Mouse (Mus musculus): ENCODE results near the gene Rab3il1. TPM values are rescaled to one million over a fixed set of nuclear protein-coding genes. Genes with fewer than 3 reads are reported as not detected.
A peak's percentile ranks its signal among the peaks of the same experiment; 100 is the strongest.

Rab3il1 gene
- polyA plus RNA-seq, 1 experiment from 2014 or later = 23.8 TPM

GRCm38 (mm10) chr19:10061624-10062023 is 60.2 kb downstream of the Rab3il1 start:
- Histone ChIP-seq H3K9me3 (ENCODE audit: control insufficient read depth, low read length) (no peaks in the 10 kb centered on the region), H3K4me2 (replicated peaks) (no peak overlapping the region), H3K4me3 (replicated peaks; ENCODE audit: low read length) (no peak overlapping the region), H3K4me1 (replicated peaks; ENCODE audit: control insufficient read depth, insufficient read depth, low read length) (no peaks in the 10 kb centered on the region; the same call in 1 of the 2 replicates), H3K9ac (no peak overlapping the region), H3K27ac (no peak overlapping the region), H3K36me3 (replicated peaks; ENCODE audit: control insufficient read depth, insufficient read depth) (peaks cover 76% of the 10 kb centered on the region), H3K27me3 (ENCODE audit: control insufficient read depth, insufficient read depth, low read length) (no peaks in the 10 kb centered on the region)
- ATAC-seq (ENCODE audit: low FRiP score) = no peak
- DNase-seq (ENCODE audit: low spot score) = no peak
- 98% methylated on average over 2 of the region's 2 CpGs for WGBS

GRCm38 (mm10) chr19:10062292-10062691 is 60.8 kb downstream of the Rab3il1 start:
- H3K27ac ChIP-seq = no peak overlapping the region
- H3K9me3 ChIP-seq (ENCODE audit: control insufficient read depth, low read length) = no peaks in the 10 kb centered on the region
- 90% methylated on average over 8 of the region's 8 CpGs for WGBS
- DNase-seq (ENCODE audit: low spot score) (no peak), ATAC-seq (ENCODE audit: low FRiP score) (no peak)
- H3K27me3 ChIP-seq (ENCODE audit: control insufficient read depth, insufficient read depth, low read length) = no peaks in the 10 kb centered on the region
- no peak overlapping the region for H3K4me2 ChIP-seq (replicated peaks)
- H3K9ac ChIP-seq = no peak overlapping the region
- H3K4me1 ChIP-seq (replicated peaks; ENCODE audit: control insufficient read depth, insufficient read depth, low read length) = no peaks in the 10 kb centered on the region; the same call in 1 of the 2 replicates
- H3K36me3 ChIP-seq (replicated peaks; ENCODE audit: control insufficient read depth, insufficient read depth) = peaks cover 80% of the 10 kb centered on the region
- no peak overlapping the region for H3K4me3 ChIP-seq (replicated peaks; ENCODE audit: low read length)

- H3K36me3 ChIP-seq (replicated peaks; ENCODE audit: control insufficient read depth, insufficient read depth) = peaks cover 80% of the 10 kb centered on the region
- WGBS = 98% methylated on average over 5 of the region's 5 CpGs
These were observed 61.4 kb downstream of the Rab3il1 start for GRCm38 (mm10) chr19:10062862-10063261.

GRCm38 (mm10) chr19:10064173-10065012 is 62.9 kb downstream of the Rab3il1 start:
- Histone ChIP-seq H3K36me3 (replicated peaks; ENCODE audit: control insufficient read depth, insufficient read depth) (peaks cover 85% of the 10 kb centered on the region), H3K4me3 (replicated peaks; ENCODE audit: low read length) (no peak overlapping the region), H3K9me3 (ENCODE audit: control insufficient read depth, low read length) (no peaks in the 10 kb centered on the region), H3K27me3 (ENCODE audit: control insufficient read depth, insufficient read depth, low read length) (no peaks in the 10 kb centered on the region), H3K27ac (no peak overlapping the region), H3K9ac (no peak overlapping the region), H3K4me1 (replicated peaks; ENCODE audit: control insufficient read depth, insufficient read depth, low read length) (no peaks in the 10 kb centered on the region; the same call in 1 of the 2 replicates), H3K4me2 (replicated peaks) (no peak overlapping the region)
- whole genome bisulfite sequencing = 73% methylated on average over 10 of the region's 10 CpGs
- ATAC-seq (ENCODE audit: low FRiP score) = no peak
- no peak for DNase-seq (ENCODE audit: low spot score)

More at GRCm38 (mm10) chr19:10062862-10063261, 61.4 kb downstream of the Rab3il1 start:
- Histone ChIP-seq H3K27me3 (ENCODE audit: control insufficient read depth, insufficient read depth, low read length) (no peaks in the 10 kb centered on the region), H3K27ac (no peak overlapping the region), H3K9ac (no peak overlapping the region), H3K4me1 (replicated peaks; ENCODE audit: control insufficient read depth, insufficient read depth, low read length) (no peaks in the 10 kb centered on the region; the same call in 1 of the 2 replicates), H3K4me2 (replicated peaks) (no peak overlapping the region), H3K4me3 (replicated peaks; ENCODE audit: low read length) (no peak overlapping the region), H3K9me3 (ENCODE audit: control insufficient read depth, low read length) (no peaks in the 10 kb centered on the region)
- ATAC-seq (ENCODE audit: low FRiP score) (no peak), DNase-seq (ENCODE audit: low spot score) (no peak)

- ATAC-seq (ENCODE audit: low FRiP score) (no peak), DNase-seq (ENCODE audit: low spot score) (no peak)
- H3K9me3 ChIP-seq (ENCODE audit: control insufficient read depth, low read length) = no peaks in the 10 kb centered on the region
- no peaks in the 10 kb centered on the region for H3K27me3 ChIP-seq (ENCODE audit: control insufficient read depth, insufficient read depth, low read length)
- peaks cover 97% of the 10 kb centered on the region for H3K36me3 ChIP-seq (replicated peaks; ENCODE audit: control insufficient read depth, insufficient read depth)
- H3K4me1 ChIP-seq (replicated peaks; ENCODE audit: control insufficient read depth, insufficient read depth, low read length) = no peaks in the 10 kb centered on the region; the same call in 1 of the 2 replicates
- WGBS = 94% methylated on average over 5 of the region's 5 CpGs
- no peak overlapping the region for H3K9ac ChIP-seq
- no peak overlapping the region for H3K4me2 ChIP-seq (replicated peaks)
- H3K27ac ChIP-seq = no peak overlapping the region
- no peak overlapping the region for H3K4me3 ChIP-seq (replicated peaks; ENCODE audit: low read length)
These were observed 64.2 kb downstream of the Rab3il1 start for GRCm38 (mm10) chr19:10065465-10066188.

- H3K9ac ChIP-seq = no peak overlapping the region
- H3K4me3 ChIP-seq (replicated peaks; ENCODE audit: low read length) = no peak overlapping the region
- no peaks in the 10 kb centered on the region for H3K27me3 ChIP-seq (ENCODE audit: control insufficient read depth, insufficient read depth, low read length)
- no peak overlapping the region for H3K4me2 ChIP-seq (replicated peaks)
- ATAC-seq (ENCODE audit: low FRiP score) (no peak), DNase-seq (ENCODE audit: low spot score) (no peak)
- WGBS = 97% methylated on average over 4 of the region's 4 CpGs
- peaks cover 100% of the 10 kb centered on the region for H3K36me3 ChIP-seq (replicated peaks; ENCODE audit: control insufficient read depth, insufficient read depth)
- H3K4me1 ChIP-seq (replicated peaks; ENCODE audit: control insufficient read depth, insufficient read depth, low read length) = no peaks in the 10 kb centered on the region
- no peak overlapping the region for H3K27ac ChIP-seq
- H3K9me3 ChIP-seq (ENCODE audit: control insufficient read depth, low read length) = no peaks in the 10 kb centered on the region
These were observed 64.7 kb downstream of the Rab3il1 start for GRCm38 (mm10) chr19:10066189-10066500.

- Histone ChIP-seq H3K9me3 (ENCODE audit: control insufficient read depth, low read length) (no peaks in the 10 kb centered on the region), H3K9ac (no peak overlapping the region), H3K27me3 (ENCODE audit: control insufficient read depth, insufficient read depth, low read length) (no peaks in the 10 kb centered on the region), H3K4me2 (replicated peaks) (no peak overlapping the region), H3K36me3 (replicated peaks; ENCODE audit: control insufficient read depth, insufficient read depth) (peaks cover 100% of the 10 kb centered on the region), H3K27ac (no peak overlapping the region), H3K4me1 (replicated peaks; ENCODE audit: control insufficient read depth, insufficient read depth, low read length) (no peaks in the 10 kb centered on the region), H3K4me3 (replicated peaks; ENCODE audit: low read length) (no peak overlapping the region)
- DNase-seq (ENCODE audit: low spot score) = no peak
- 96% methylated on average over 3 of the region's 3 CpGs for WGBS
- ATAC-seq (ENCODE audit: low FRiP score) = no peak
These were observed 65.0 kb downstream of the Rab3il1 start for GRCm38 (mm10) chr19:10066502-10066901.

- Histone ChIP-seq H3K9me3 (ENCODE audit: control insufficient read depth, low read length) (no peaks in the 10 kb centered on the region), H3K4me1 (replicated peaks; ENCODE audit: control insufficient read depth, insufficient read depth, low read length) (no peaks in the 10 kb centered on the region), H3K4me2 (replicated peaks) (no peak overlapping the region), H3K36me3 (replicated peaks; ENCODE audit: control insufficient read depth, insufficient read depth) (peaks cover 100% of the 10 kb centered on the region), H3K4me3 (replicated peaks; ENCODE audit: low read length) (no peak overlapping the region), H3K27ac (no peak overlapping the region), H3K9ac (no peak overlapping the region), H3K27me3 (ENCODE audit: control insufficient read depth, insufficient read depth, low read length) (no peaks in the 10 kb centered on the region)
- DNase-seq (ENCODE audit: low spot score) (peak; percentile 45), ATAC-seq (ENCODE audit: low FRiP score) (no peak)
- 72% methylated on average over 7 of the region's 7 CpGs for whole genome bisulfite sequencing
These were observed 66.2 kb downstream of the Rab3il1 start for GRCm38 (mm10) chr19:10067701-10068100.

- H3K27ac ChIP-seq = no peak overlapping the region
- no peak for ATAC-seq (ENCODE audit: low FRiP score)
- H3K9me3 ChIP-seq (ENCODE audit: control insufficient read depth, low read length) = no peaks in the 10 kb centered on the region
- H3K4me2 ChIP-seq (replicated peaks) = no peak overlapping the region
- 96% methylated on average over 8 of the region's 8 CpGs for WGBS
- H3K4me3 ChIP-seq (replicated peaks; ENCODE audit: low read length) = no peak overlapping the region
- DNase-seq (ENCODE audit: low spot score) = no peak
- peaks cover 100% of the 10 kb centered on the region for H3K36me3 ChIP-seq (replicated peaks; ENCODE audit: control insufficient read depth, insufficient read depth)
- no peaks in the 10 kb centered on the region for H3K27me3 ChIP-seq (ENCODE audit: control insufficient read depth, insufficient read depth, low read length)
- H3K9ac ChIP-seq = no peak overlapping the region
- H3K4me1 ChIP-seq (replicated peaks; ENCODE audit: control insufficient read depth, insufficient read depth, low read length) = no peaks in the 10 kb centered on the region
These were observed 68.9 kb downstream of the Rab3il1 start for GRCm38 (mm10) chr19:10070186-10070980.

Data from hindbrain, embryonic 14.5 days (tissue).